In genomic region chr19:32055725-32056124, GRCm38 (mm10) we compare ENCODE assay signal across 14 mouse cellular contexts.
"Had no signal": no experiment of that assay in that cellular context is flagged by ENCODE, and none has a peak within 500 bp of the region (broad histone marks: within the 10 kb centered on the region; RNA-seq: fewer than 3 reads in every experiment).

No protein-coding gene starts in this region.

- H3K27me3 ChIP-seq: liver, embryonic 13.5 days had no signal

- H3K27ac ChIP-seq: kidney, postnatal 0 days; layer of hippocampus, adult 2 months; liver, embryonic 13.5 days; stomach, postnatal 0 days had no signal

- H3K4me2 ChIP-seq: liver, embryonic 13.5 days; midbrain, embryonic 11.5 days had no signal

- H3K9ac ChIP-seq: liver, embryonic 13.5 days had no signal

- H3K4me1 ChIP-seq: liver, embryonic 13.5 days had no signal

- H3K36me3 ChIP-seq: liver, embryonic 13.5 days had no signal

- H3K9me3 ChIP-seq: liver, embryonic 13.5 days had no signal

- H3K4me3 ChIP-seq: layer of hippocampus, adult 2 months; liver, embryonic 13.5 days had no signal

- DNase-seq: kidney, postnatal 25 days; layer of hippocampus, adult 9-11 months; liver, embryonic 13.5 days; lung, adult 2 months; lung, postnatal 14 days; lung, postnatal 4 days; midbrain, embryonic 14.5 days; thymus, adult 2 months; thymus, postnatal 14 days; thymus, postnatal 4 days had no signal
